Mouse (Mus musculus): ENCODE measurements around the gene Slmap. TPM values are rescaled to one million over a fixed set of nuclear protein-coding genes. Genes with fewer than 3 reads are reported as not detected.

The Slmap gene
- polyA plus RNA-seq, 1 experiment = 44.1 TPM

- DNase-seq = no peak
- WGBS = 57% methylated on average over 4 of the region's 4 CpGs
- TF ChIP-seq CTCF (IDR thresholded peaks at IDR 0.05; ENCODE audit: borderline replicate concordance, insufficient read depth, low read depth, low read length) (no peak), POLR2A (IDR thresholded peaks at IDR 0.05; ENCODE audit: borderline replicate concordance, insufficient read depth, low read length) (no peak)
- H3K4me1 ChIP-seq (ENCODE audit: control insufficient read depth, insufficient read depth, low read length) = no peaks in the 10 kb centered on the region
- H3K4me3 ChIP-seq (replicated peaks; ENCODE audit: insufficient read depth, low read depth, low read length) = no peak overlapping the region
- no peak overlapping the region for H3K27ac ChIP-seq (ENCODE audit: insufficient read depth, low read length)
- no peaks in the 10 kb centered on the region; the same call in 1 of the 2 replicates for H3K27me3 ChIP-seq (ENCODE audit: control insufficient read depth, insufficient read depth, low read length)
Observed at GRCm38 (mm10) chr14:26569880-26570279, 35.1 kb upstream of the Slmap start.

GRCm38 (mm10) chr14:26562247-26562646 lies 27.5 kb upstream of the Slmap start:
- 80% methylated on average over 2 of the region's 2 CpGs for WGBS
- no peak for DNase-seq
- Histone ChIP-seq H3K4me1 (ENCODE audit: control insufficient read depth, insufficient read depth, low read length) (no peaks in the 10 kb centered on the region), H3K27me3 (ENCODE audit: control insufficient read depth, insufficient read depth, low read length) (no peaks in the 10 kb centered on the region; the same call in 1 of the 2 replicates), H3K27ac (ENCODE audit: insufficient read depth, low read length) (no peak overlapping the region), H3K4me3 (replicated peaks; ENCODE audit: insufficient read depth, low read depth, low read length) (no peak overlapping the region)
- no peak for TF ChIP-seq POLR2A (IDR thresholded peaks at IDR 0.05; ENCODE audit: borderline replicate concordance, insufficient read depth, low read length)
- TF ChIP-seq CTCF (IDR thresholded peaks at IDR 0.05; ENCODE audit: borderline replicate concordance, insufficient read depth, low read depth, low read length) = no peak

- WGBS = 89% methylated on average over 7 of the region's 7 CpGs
- Histone ChIP-seq H3K27me3 (ENCODE audit: control insufficient read depth, insufficient read depth, low read length) (no peaks in the 10 kb centered on the region), H3K4me3 (replicated peaks; ENCODE audit: insufficient read depth, low read depth, low read length) (no peak overlapping the region), H3K4me1 (ENCODE audit: control insufficient read depth, insufficient read depth, low read length) (no peaks in the 10 kb centered on the region), H3K27ac (ENCODE audit: insufficient read depth, low read length) (no peak overlapping the region)
- DNase-seq = no peak
- no peak for TF ChIP-seq CTCF (IDR thresholded peaks at IDR 0.05; ENCODE audit: borderline replicate concordance, insufficient read depth, low read depth, low read length)
- TF ChIP-seq POLR2A (IDR thresholded peaks at IDR 0.05; ENCODE audit: borderline replicate concordance, insufficient read depth, low read length) = no peak
Observed at GRCm38 (mm10) chr14:26558536-26558935, 23.8 kb upstream of the Slmap start.

- Histone ChIP-seq H3K4me1 (ENCODE audit: control insufficient read depth, insufficient read depth, low read length) (no peaks in the 10 kb centered on the region), H3K4me3 (replicated peaks; ENCODE audit: insufficient read depth, low read depth, low read length) (no peak overlapping the region), H3K27ac (ENCODE audit: insufficient read depth, low read length) (no peak overlapping the region), H3K27me3 (ENCODE audit: control insufficient read depth, insufficient read depth, low read length) (no peaks in the 10 kb centered on the region)
- no peak for DNase-seq
- WGBS = 69% methylated on average over 1 of the region's 1 CpGs
- no peak for TF ChIP-seq POLR2A (IDR thresholded peaks at IDR 0.05; ENCODE audit: borderline replicate concordance, insufficient read depth, low read length)
- TF ChIP-seq CTCF (IDR thresholded peaks at IDR 0.05; ENCODE audit: borderline replicate concordance, insufficient read depth, low read depth, low read length) = no peak
Observed at GRCm38 (mm10) chr14:26557581-26557980, 22.9 kb upstream of the Slmap start.

- TF ChIP-seq CTCF (IDR thresholded peaks at IDR 0.05; ENCODE audit: borderline replicate concordance, insufficient read depth, low read depth, low read length) = no peak
- no peak for TF ChIP-seq POLR2A (IDR thresholded peaks at IDR 0.05; ENCODE audit: borderline replicate concordance, insufficient read depth, low read length)
- no peak for DNase-seq
- H3K4me3 ChIP-seq (replicated peaks; ENCODE audit: insufficient read depth, low read depth, low read length) = no peak overlapping the region
- H3K27me3 ChIP-seq (ENCODE audit: control insufficient read depth, insufficient read depth, low read length) = no peaks in the 10 kb centered on the region
- no peak overlapping the region for H3K27ac ChIP-seq (ENCODE audit: insufficient read depth, low read length)
- WGBS = 91% methylated on average over 3 of the region's 3 CpGs
- H3K4me1 ChIP-seq (ENCODE audit: control insufficient read depth, insufficient read depth, low read length) = no peaks in the 10 kb centered on the region
Observed at GRCm38 (mm10) chr14:26552853-26553252, 18.1 kb upstream of the Slmap start.

GRCm38 (mm10) chr14:26552441-26552840 lies 17.7 kb upstream of the Slmap start:
- Histone ChIP-seq H3K27me3 (ENCODE audit: control insufficient read depth, insufficient read depth, low read length) (no peaks in the 10 kb centered on the region), H3K27ac (ENCODE audit: insufficient read depth, low read length) (no peak overlapping the region), H3K4me3 (replicated peaks; ENCODE audit: insufficient read depth, low read depth, low read length) (no peak overlapping the region), H3K4me1 (ENCODE audit: control insufficient read depth, insufficient read depth, low read length) (no peaks in the 10 kb centered on the region)
- no peak for TF ChIP-seq POLR2A (IDR thresholded peaks at IDR 0.05; ENCODE audit: borderline replicate concordance, insufficient read depth, low read length)
- TF ChIP-seq CTCF (IDR thresholded peaks at IDR 0.05; ENCODE audit: borderline replicate concordance, insufficient read depth, low read depth, low read length) = no peak
- DNase-seq = no peak
- WGBS = 84% methylated on average over 2 of the region's 2 CpGs

GRCm38 (mm10) chr14:26550712-26551111 lies 16.0 kb upstream of the Slmap start:
- DNase-seq = no peak

DNA sequence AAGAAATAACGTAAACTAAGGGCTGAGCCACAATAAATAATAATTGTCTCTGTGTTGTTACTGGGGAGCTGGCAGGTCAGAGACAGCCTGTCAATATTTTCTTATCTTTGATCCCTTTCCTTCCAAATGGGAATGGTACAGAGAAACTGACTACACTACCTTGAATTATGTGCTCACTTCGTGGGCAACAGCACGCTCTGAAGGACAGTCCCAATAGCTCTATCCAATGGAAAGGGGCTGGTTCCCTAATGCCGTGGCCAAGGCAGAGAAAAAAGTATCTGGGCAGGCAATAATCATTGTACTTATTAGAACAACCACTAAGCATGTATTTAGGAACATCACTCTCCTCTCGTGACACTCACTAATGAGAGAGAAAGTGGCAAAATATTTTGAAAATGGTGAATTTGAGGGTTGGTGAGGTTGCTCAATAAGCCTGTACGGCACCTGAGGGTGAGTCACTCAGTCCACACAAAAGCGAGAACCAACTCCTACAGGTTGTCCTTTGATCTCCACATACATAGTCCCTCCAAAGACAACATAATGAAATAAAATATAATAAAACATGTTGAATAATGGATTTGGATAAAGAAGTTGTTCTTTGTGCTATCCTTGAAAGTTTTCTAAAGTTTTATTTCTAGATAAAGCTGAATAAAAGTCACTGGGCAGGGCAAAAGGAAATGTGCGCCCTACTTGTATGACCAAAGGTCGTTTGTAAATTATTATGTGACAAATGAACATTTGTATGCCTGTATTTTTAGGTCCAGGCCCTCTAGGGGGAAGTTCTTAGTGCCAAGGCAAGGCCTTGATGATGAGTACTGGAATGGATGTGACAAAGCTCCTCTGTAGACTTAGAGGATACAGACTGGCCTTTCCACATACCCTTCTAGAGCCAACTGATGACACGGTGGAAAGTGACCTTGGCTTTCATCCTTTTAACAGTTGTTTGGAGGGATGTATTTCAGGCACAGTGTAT lies 13.1 kb upstream of the Slmap start:
- Histone ChIP-seq H3K27ac (ENCODE audit: insufficient read depth, low read length) (no peak overlapping the region), H3K4me1 (ENCODE audit: control insufficient read depth, insufficient read depth, low read length) (no peaks in the 10 kb centered on the region), H3K4me3 (replicated peaks; ENCODE audit: insufficient read depth, low read depth, low read length) (no peak overlapping the region), H3K27me3 (ENCODE audit: control insufficient read depth, insufficient read depth, low read length) (no peaks in the 10 kb centered on the region)
- DNase-seq = no peak
- 78% methylated on average over 10 of the region's 10 CpGs for WGBS
- no peak for TF ChIP-seq POLR2A (IDR thresholded peaks at IDR 0.05; ENCODE audit: borderline replicate concordance, insufficient read depth, low read length)
- TF ChIP-seq CTCF (IDR thresholded peaks at IDR 0.05; ENCODE audit: borderline replicate concordance, insufficient read depth, low read depth, low read length) = no peak

More at GRCm38 (mm10) chr14:26550712-26551111, 16.0 kb upstream of the Slmap start:
- 85% methylated on average over 8 of the region's 8 CpGs for WGBS
- no peak overlapping the region for H3K4me3 ChIP-seq (replicated peaks; ENCODE audit: insufficient read depth, low read depth, low read length)
- H3K27me3 ChIP-seq (ENCODE audit: control insufficient read depth, insufficient read depth, low read length) = no peaks in the 10 kb centered on the region
- no peak overlapping the region for H3K27ac ChIP-seq (ENCODE audit: insufficient read depth, low read length)
- no peaks in the 10 kb centered on the region for H3K4me1 ChIP-seq (ENCODE audit: control insufficient read depth, insufficient read depth, low read length)
- TF ChIP-seq CTCF (IDR thresholded peaks at IDR 0.05; ENCODE audit: borderline replicate concordance, insufficient read depth, low read depth, low read length) (no peak), POLR2A (IDR thresholded peaks at IDR 0.05; ENCODE audit: borderline replicate concordance, insufficient read depth, low read length) (no peak)

Data from cerebellum, adult 2 months (tissue).